ENCODE assay signal across 9 mouse cellular contexts in the genomic region with DNA sequence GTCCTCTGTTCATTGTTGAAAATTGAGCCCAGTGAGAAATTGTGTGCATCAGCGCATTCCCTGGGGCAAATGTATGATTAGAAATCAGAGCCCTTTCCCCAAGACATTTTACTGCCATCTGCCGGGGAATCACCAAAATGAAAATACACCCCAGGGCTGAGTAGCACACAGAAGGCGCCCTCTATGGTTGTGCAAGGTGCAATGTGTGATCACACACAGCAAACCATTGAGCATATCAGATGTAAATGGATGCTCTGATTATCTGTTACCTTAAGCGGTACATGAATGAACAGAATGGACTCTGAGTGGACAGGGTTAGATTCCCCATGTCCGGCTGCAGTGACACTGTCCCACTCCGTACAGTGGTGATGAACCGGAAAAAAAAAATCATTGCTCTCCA.
A peak's percentile ranks its signal among the peaks of the same experiment; 100 is the strongest.
DNase-seq lines count a peak whose midpoint lies in the region; ATAC-seq lines count a peak whose summit lies in the region.
"Had no signal": no experiment of that assay in that cellular context is flagged by ENCODE, and none has a peak within 500 bp of the region (broad histone marks: within the 10 kb centered on the region; RNA-seq: fewer than 3 reads in every experiment).

No protein-coding gene starts in this region.

- no peaks in the 10 kb centered on the region for H3K9me3 ChIP-seq in forebrain, embryonic 15.5 days
- H3K9me3 ChIP-seq: heart, embryonic 15.5 days had no signal

- no peak overlapping the region for H3K4me2 ChIP-seq in forebrain, embryonic 15.5 days (replicated peaks)
- H3K4me2 ChIP-seq: heart, embryonic 15.5 days had no signal

- no peaks in the 10 kb centered on the region; the same call in 1 of the 2 replicates for H3K4me1 ChIP-seq in forebrain, embryonic 15.5 days
- H3K4me1 ChIP-seq: heart, embryonic 15.5 days had no signal

- intact Hi-C loops in gastrocnemius, postnatal 36 days (cut with DNase I), result loop anchor here (5.0 kb wide), 2 partner anchors 112 to 177 kb away; no protein-coding TSS in a partner anchor

- H3K9ac ChIP-seq in forebrain, embryonic 15.5 days (replicated peaks), result no peak overlapping the region
- H3K9ac ChIP-seq: heart, embryonic 15.5 days had no signal

- no peak overlapping the region for H3K4me3 ChIP-seq in forebrain, embryonic 15.5 days
- H3K4me3 ChIP-seq: heart, embryonic 15.5 days had no signal

- no peaks in the 10 kb centered on the region for H3K27me3 ChIP-seq in forebrain, embryonic 15.5 days
- H3K27me3 ChIP-seq: heart, embryonic 15.5 days had no signal

- H3K36me3 ChIP-seq in forebrain, embryonic 15.5 days, result no peaks in the 10 kb centered on the region
- H3K36me3 ChIP-seq: heart, embryonic 15.5 days had no signal

- peak; percentile 2 for DNase-seq in kidney, adult 18-20 months
- DNase-seq in kidney, adult 11 months, result no peak
- DNase-seq in adrenal gland, adult 8-10 months, result peak; percentile 7
- peak; percentile 26 to 41 for DNase-seq in layer of hippocampus, postnatal 10 days (ENCODE audit: low spot score in 2 of 2)
- peak; percentile 11 for DNase-seq in retina, postnatal 1 day
- DNase-seq in cerebellum, adult 11-12 months, result no peak
- no peak for DNase-seq in gastrocnemius, postnatal 36 days

- ATAC-seq in forebrain, embryonic 15.5 days (replicated peaks), result peak; percentile 54

- H3K27ac ChIP-seq in forebrain, embryonic 15.5 days (replicated peaks), result no peak overlapping the region
- H3K27ac ChIP-seq: heart, embryonic 15.5 days had no signal

- WGBS in forebrain, embryonic 15.5 days, result 63% methylated on average over 7 of the region's 7 CpGs

Comparison
In these comparisons a context has a peak if more than half of its experiments do, and no peak if none do; other contexts are left out.
1. DNase-seq: peak in kidney, adult 18-20 months (single experiment), adrenal gland, adult 8-10 months (single experiment), layer of hippocampus, postnatal 10 days (2 of 2) and retina, postnatal 1 day (single experiment); none in kidney, adult 11 months (single experiment), cerebellum, adult 11-12 months (single experiment) and gastrocnemius, postnatal 36 days (0 of 2).